Mouse (Mus musculus): Measurements from ENCODE around the gene Gm10801.
"Not testable (repeated sequence)": the region's sequence is repeated elsewhere in the genome, so short reads cannot be mapped to it uniquely, and the experiment has no call there.

The Gm10801 gene

DNA sequence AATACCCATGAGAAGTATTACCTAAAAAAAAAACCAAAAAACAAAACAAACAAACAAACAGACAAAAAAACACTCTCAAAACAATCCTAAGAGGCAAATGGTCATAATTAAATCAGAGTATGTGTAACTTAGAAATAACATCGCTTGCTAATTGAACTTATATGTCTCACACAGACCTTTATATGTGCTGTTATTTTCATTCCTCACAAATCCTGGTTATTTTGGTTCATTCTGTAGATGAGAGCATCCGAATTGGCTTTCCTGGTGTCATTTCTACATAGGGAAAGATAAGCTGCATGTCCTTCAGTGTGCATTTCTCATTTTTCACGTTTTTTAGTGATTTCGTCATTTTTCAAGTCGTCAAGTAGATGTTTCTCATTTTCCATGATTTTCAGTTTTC lies at the start of gene Gm10801:
TSS of gene Gm10801 (plus strand) at position 301 of the 400 bp plus-strand sequence.
- not testable (repeated sequence) for DNase-seq

GRCm38 (mm10) chr2:98667201-98667600 lies 5.2 kb downstream of the Gm10801 start, which contains the start of gene Gm10800:
Gene Gm10800, minus strand, starts transcription at chr2:98667301.
- not testable (repeated sequence) for DNase-seq

DNA sequence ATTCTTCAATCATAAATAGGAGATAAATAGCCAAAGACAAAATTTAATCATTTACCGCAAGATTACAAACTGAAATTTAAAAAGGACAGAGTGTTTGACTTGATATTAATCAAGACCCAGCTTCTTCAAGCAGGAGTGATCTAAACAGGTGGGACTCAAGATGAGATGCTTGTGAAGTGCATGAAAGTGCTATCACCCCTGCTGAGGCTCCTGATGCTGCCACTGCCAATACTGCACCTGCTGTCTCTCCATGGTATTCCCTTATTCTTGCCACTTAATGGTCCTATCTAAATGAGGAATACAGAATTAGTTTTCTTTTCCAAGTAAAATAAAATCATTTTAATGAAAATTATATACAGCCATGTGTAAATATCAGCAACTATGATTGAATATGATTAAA lies 35.5 kb downstream of the Gm10801 start:
- DNase-seq: no peak

Data from kidney, adult 18-20 months (tissue).